In genomic region chr5:137152623-137153022, GRCm38 (mm10) we compare ENCODE assay signal across 1 mouse cellular context.
TF ChIP-seq lines count a peak whose summit lies in the region.

No protein-coding gene starts in this region.

TF ChIP-seq in CH12.LX, 34 proteins besides CTCF, POLR2A, EP300 and RAD21 (continued from another document):
- TF ChIP-seq ELF1 (IDR thresholded peaks at IDR 0.05; ENCODE audit: low read depth, low read length): no peak
- no peak for TF ChIP-seq BHLHE40 (IDR thresholded peaks at IDR 0.05; ENCODE audit: low read depth, low read length)
